Mouse (Mus musculus): ENCODE data around the gene Atp1a1. TPM values are rescaled to one million over a fixed set of nuclear protein-coding genes. Genes with fewer than 3 reads are reported as not detected.
A peak's percentile ranks its signal among the peaks of the same experiment; 100 is the strongest.

Atp1a1 gene
- polyA plus RNA-seq, 1 experiment from 2014 or later = 162 TPM

- Histone ChIP-seq H3K27ac (replicated peaks; ENCODE audit: low read depth, low read length) (no peak overlapping the region), H3K9me3 (ENCODE audit: control insufficient read depth, low read length) (peaks cover 12% of the 10 kb centered on the region), H3K4me1 (ENCODE audit: control insufficient read depth, insufficient read depth, low read length) (0 out of 2 replicates have a peak, but pooled peaks cover 4% of the 10 kb centered on the region), H3K4me2 (ENCODE audit: low read depth, low read length) (no peak overlapping the region), H3K4me3 (ENCODE audit: low read depth, low read length) (no peak overlapping the region), H3K9ac (ENCODE audit: low read depth, low read length) (no peak overlapping the region), H3K36me3 (ENCODE audit: control insufficient read depth, insufficient read depth, low read length) (no peaks in the 10 kb centered on the region), H3K27me3 (replicated peaks; ENCODE audit: control insufficient read depth, insufficient read depth, low read length) (no peaks in the 10 kb centered on the region)
- no peak for ATAC-seq (ENCODE audit: low read depth)
- 90% methylated on average over 4 of the region's 4 CpGs for WGBS
- no peak for DNase-seq (ENCODE audit: low spot score)
Measured at GRCm38 (mm10) chr3:101619017-101619416, 14.5 kb upstream of the Atp1a1 start.

GRCm38 (mm10) chr3:101618505-101618904 lies 14.0 kb upstream of the Atp1a1 start:
- H3K4me2 ChIP-seq (ENCODE audit: low read depth, low read length) = no peak overlapping the region
- peaks cover 12% of the 10 kb centered on the region for H3K9me3 ChIP-seq (ENCODE audit: control insufficient read depth, low read length)
- no peak for ATAC-seq (ENCODE audit: low read depth)
- no peak overlapping the region for H3K4me3 ChIP-seq (ENCODE audit: low read depth, low read length)
- 86% methylated on average over 4 of the region's 4 CpGs for WGBS
- no peaks in the 10 kb centered on the region for H3K27me3 ChIP-seq (replicated peaks; ENCODE audit: control insufficient read depth, insufficient read depth, low read length)
- H3K36me3 ChIP-seq (ENCODE audit: control insufficient read depth, insufficient read depth, low read length) = no peaks in the 10 kb centered on the region
- no peak overlapping the region for H3K27ac ChIP-seq (replicated peaks; ENCODE audit: low read depth, low read length)
- no peak for DNase-seq (ENCODE audit: low spot score)
- 0 out of 2 replicates have a peak, but pooled peaks cover 4% of the 10 kb centered on the region for H3K4me1 ChIP-seq (ENCODE audit: control insufficient read depth, insufficient read depth, low read length)
- H3K9ac ChIP-seq (ENCODE audit: low read depth, low read length) = no peak overlapping the region

GRCm38 (mm10) chr3:101617451-101617850 lies 13.0 kb upstream of the Atp1a1 start:
- Histone ChIP-seq H3K36me3 (ENCODE audit: control insufficient read depth, insufficient read depth, low read length) (no peaks in the 10 kb centered on the region), H3K4me2 (ENCODE audit: low read depth, low read length) (no peak overlapping the region), H3K27ac (replicated peaks; ENCODE audit: low read depth, low read length) (no peak overlapping the region), H3K27me3 (replicated peaks; ENCODE audit: control insufficient read depth, insufficient read depth, low read length) (no peaks in the 10 kb centered on the region), H3K4me3 (ENCODE audit: low read depth, low read length) (no peak overlapping the region), H3K9me3 (ENCODE audit: control insufficient read depth, low read length) (peaks cover 4% of the 10 kb centered on the region; the same call in 1 of the 2 replicates), H3K4me1 (ENCODE audit: control insufficient read depth, insufficient read depth, low read length) (peaks cover 6% of the 10 kb centered on the region), H3K9ac (ENCODE audit: low read depth, low read length) (no peak overlapping the region)
- ATAC-seq (ENCODE audit: low read depth) = no peak
- no peak for DNase-seq (ENCODE audit: low spot score)
- 88% methylated on average over 8 of the region's 8 CpGs for WGBS

- H3K9me3 ChIP-seq (ENCODE audit: control insufficient read depth, low read length) = 0 out of 2 replicates have a peak, but pooled peaks cover 4% of the 10 kb centered on the region
- no peaks in the 10 kb centered on the region for H3K36me3 ChIP-seq (ENCODE audit: control insufficient read depth, insufficient read depth, low read length)
- no peak overlapping the region for H3K27ac ChIP-seq (replicated peaks; ENCODE audit: low read depth, low read length)
- H3K4me1 ChIP-seq (ENCODE audit: control insufficient read depth, insufficient read depth, low read length) = peaks cover 11% of the 10 kb centered on the region
- no peak for ATAC-seq (ENCODE audit: low read depth)
- no peak overlapping the region for H3K4me2 ChIP-seq (ENCODE audit: low read depth, low read length)
- DNase-seq (ENCODE audit: low spot score) = no peak
- no peak overlapping the region for H3K9ac ChIP-seq (ENCODE audit: low read depth, low read length)
- no peaks in the 10 kb centered on the region for H3K27me3 ChIP-seq (replicated peaks; ENCODE audit: control insufficient read depth, insufficient read depth, low read length)
- H3K4me3 ChIP-seq (ENCODE audit: low read depth, low read length) = no peak overlapping the region
Measured at GRCm38 (mm10) chr3:101617007-101617406, 12.5 kb upstream of the Atp1a1 start.

- H3K27me3 ChIP-seq (replicated peaks; ENCODE audit: control insufficient read depth, insufficient read depth, low read length) = no peaks in the 10 kb centered on the region
- DNase-seq (ENCODE audit: low spot score) = no peak
- no peak overlapping the region; the same call in 1 of the 2 replicates for H3K27ac ChIP-seq (replicated peaks; ENCODE audit: low read depth, low read length)
- H3K36me3 ChIP-seq (ENCODE audit: control insufficient read depth, insufficient read depth, low read length) = no peaks in the 10 kb centered on the region
- ATAC-seq (ENCODE audit: low read depth) = no peak
- no peak overlapping the region for H3K4me3 ChIP-seq (ENCODE audit: low read depth, low read length)
- 0 out of 2 replicates have a peak, but pooled peaks cover 4% of the 10 kb centered on the region for H3K9me3 ChIP-seq (ENCODE audit: control insufficient read depth, low read length)
- no peak overlapping the region for H3K9ac ChIP-seq (ENCODE audit: low read depth, low read length)
- H3K4me1 ChIP-seq (ENCODE audit: control insufficient read depth, insufficient read depth, low read length) = peaks cover 18% of the 10 kb centered on the region
- H3K4me2 ChIP-seq (ENCODE audit: low read depth, low read length) = no peak overlapping the region
- 80% methylated on average over 6 of the region's 6 CpGs for WGBS
Measured at GRCm38 (mm10) chr3:101615856-101616255, 11.4 kb upstream of the Atp1a1 start.

- Histone ChIP-seq H3K9me3 (ENCODE audit: control insufficient read depth, low read length) (no peaks in the 10 kb centered on the region), H3K27me3 (replicated peaks; ENCODE audit: control insufficient read depth, insufficient read depth, low read length) (no peaks in the 10 kb centered on the region), H3K4me2 (ENCODE audit: low read depth, low read length) (no peak overlapping the region), H3K4me3 (ENCODE audit: low read depth, low read length) (no peak overlapping the region), H3K9ac (ENCODE audit: low read depth, low read length) (no peak overlapping the region), H3K36me3 (ENCODE audit: control insufficient read depth, insufficient read depth, low read length) (no peaks in the 10 kb centered on the region), H3K4me1 (ENCODE audit: control insufficient read depth, insufficient read depth, low read length) (peaks cover 18% of the 10 kb centered on the region), H3K27ac (replicated peaks; ENCODE audit: low read depth, low read length) (no peak overlapping the region; the same call in 1 of the 2 replicates)
- peak; percentile 89 for DNase-seq (ENCODE audit: low spot score)
- peak; percentile 88 for ATAC-seq (ENCODE audit: low read depth)
- 20% methylated on average over 10 of the region's 10 CpGs for WGBS
Measured at GRCm38 (mm10) chr3:101611813-101612491, 7.5 kb upstream of the Atp1a1 start.

- Histone ChIP-seq H3K9ac (ENCODE audit: low read depth, low read length) (no peak overlapping the region), H3K27ac (replicated peaks; ENCODE audit: low read depth, low read length) (no peak overlapping the region; the same call in 1 of the 2 replicates), H3K4me1 (ENCODE audit: control insufficient read depth, insufficient read depth, low read length) (peaks cover 18% of the 10 kb centered on the region), H3K36me3 (ENCODE audit: control insufficient read depth, insufficient read depth, low read length) (no peaks in the 10 kb centered on the region), H3K4me3 (ENCODE audit: low read depth, low read length) (no peak overlapping the region), H3K27me3 (replicated peaks; ENCODE audit: control insufficient read depth, insufficient read depth, low read length) (no peaks in the 10 kb centered on the region), H3K4me2 (ENCODE audit: low read depth, low read length) (no peak overlapping the region), H3K9me3 (ENCODE audit: control insufficient read depth, low read length) (no peaks in the 10 kb centered on the region)
- 48% methylated on average over 8 of the region's 8 CpGs for WGBS
- DNase-seq (ENCODE audit: low spot score) (no peak), ATAC-seq (ENCODE audit: low read depth) (peak; percentile 74)
Measured at GRCm38 (mm10) chr3:101611012-101611812, 6.7 kb upstream of the Atp1a1 start.

- ATAC-seq (ENCODE audit: low read depth) (no peak), DNase-seq (ENCODE audit: low spot score) (no peak)
- no peaks in the 10 kb centered on the region for H3K9me3 ChIP-seq (ENCODE audit: control insufficient read depth, low read length)
- peaks cover 22% of the 10 kb centered on the region for H3K4me1 ChIP-seq (ENCODE audit: control insufficient read depth, insufficient read depth, low read length)
- no peak overlapping the region for H3K4me3 ChIP-seq (ENCODE audit: low read depth, low read length)
- no peak overlapping the region for H3K9ac ChIP-seq (ENCODE audit: low read depth, low read length)
- no peaks in the 10 kb centered on the region for H3K36me3 ChIP-seq (ENCODE audit: control insufficient read depth, insufficient read depth, low read length)
- H3K27ac ChIP-seq (replicated peaks; ENCODE audit: low read depth, low read length) = no peak overlapping the region
- 91% methylated on average over 5 of the region's 5 CpGs for WGBS
- H3K4me2 ChIP-seq (ENCODE audit: low read depth, low read length) = no peak overlapping the region
- no peaks in the 10 kb centered on the region for H3K27me3 ChIP-seq (replicated peaks; ENCODE audit: control insufficient read depth, insufficient read depth, low read length)
Measured at GRCm38 (mm10) chr3:101609302-101609701, 4.8 kb upstream of the Atp1a1 start.
